Mouse (Mus musculus) bone marrow, adult 2 months (tissue): ENCODE measurements around the gene Cst7.

Experiments used
- CTCF ChIP-seq: fragments of 200-500 bp; IDR thresholded peaks from 2 replicates; pipeline ENCODE4 v1.5.1; 2011; ENCODE audit warnings: low read length, control low read depth; ENCODE audit not compliant: control insufficient read depth, insufficient read depth
- POLR2A ChIP-seq: fragments of 200-500 bp; IDR thresholded peaks from 2 replicates; pipeline ENCODE4 v1.6.1; 2011; ENCODE audit warnings: low read depth, mild to moderate bottlenecking, control low read depth, low read length, borderline replicate concordance; ENCODE audit not compliant: control insufficient read depth

GRCm38 (mm10) chr2:150572463-150572862 is 2.2 kb downstream of the Cst7 start:
- TF ChIP-seq CTCF (no peak), POLR2A (no peak)
